Mouse (Mus musculus) naive thymus-derived CD4-positive, alpha-beta T cell, adult 2 months (primary cell): ENCODE results near the gene Slc15a3.
A peak's percentile ranks its signal among the peaks of the same experiment; 100 is the strongest.

ENCODE experiments used
- DNase-seq: peaks from one replicate; pipeline ENCODE4 v3.0.0-alpha.2; 2011; ENCODE audit warnings: low read depth

The Slc15a3 gene

GRCm38 (mm10) chr19:10822534-10822933, 17.0 kb upstream of the Slc15a3 start:
- DNase-seq: no peak

GRCm38 (mm10) chr19:10824061-10824460, 15.5 kb upstream of the Slc15a3 start:
- no peak for DNase-seq

- DNase-seq: no peak
Measured at GRCm38 (mm10) chr19:10828321-10828720, 11.2 kb upstream of the Slc15a3 start.

GRCm38 (mm10) chr19:10829436-10830175, 9.9 kb upstream of the Slc15a3 start, which contains the start of gene Cd6:
Cd6 (minus strand) TSS chr19:10830058.
- peak; percentile 79 for DNase-seq

GRCm38 (mm10) chr19:10831424-10831823, 8.1 kb upstream of the Slc15a3 start:
- DNase-seq: peak; percentile 90

GRCm38 (mm10) chr19:10832030-10832429, 7.5 kb upstream of the Slc15a3 start:
- DNase-seq: no peak

- no peak for DNase-seq
Measured at GRCm38 (mm10) chr19:10833611-10834010, 5.9 kb upstream of the Slc15a3 start.

GRCm38 (mm10) chr19:10835671-10836070, 3.9 kb upstream of the Slc15a3 start:
- DNase-seq: no peak

- DNase-seq: peak; percentile 39
Measured at GRCm38 (mm10) chr19:10841721-10842626, 2.4 kb downstream of the Slc15a3 start.

- peak; percentile 30 for DNase-seq
Measured at GRCm38 (mm10) chr19:10842914-10843313, 3.4 kb downstream of the Slc15a3 start.

GRCm38 (mm10) chr19:10844206-10844605, 4.7 kb downstream of the Slc15a3 start:
- no peak for DNase-seq

- DNase-seq: no peak
Measured at GRCm38 (mm10) chr19:10845454-10845853, 5.9 kb downstream of the Slc15a3 start.

- no peak for DNase-seq
Measured at GRCm38 (mm10) chr19:10846150-10846549, 6.6 kb downstream of the Slc15a3 start.

- no peak for DNase-seq
Measured at GRCm38 (mm10) chr19:10847311-10848087, 8.0 kb downstream of the Slc15a3 start.

GRCm38 (mm10) chr19:10855422-10855821, 15.9 kb downstream of the Slc15a3 start:
- DNase-seq: no peak

GRCm38 (mm10) chr19:10856520-10856919, 17.0 kb downstream of the Slc15a3 start:
- DNase-seq: no peak

GRCm38 (mm10) chr19:10860072-10860497, 20.6 kb downstream of the Slc15a3 start:
- DNase-seq: no peak

- DNase-seq: no peak
Measured at GRCm38 (mm10) chr19:10866351-10866750, 26.8 kb downstream of the Slc15a3 start.

GRCm38 (mm10) chr19:10867946-10868622, 28.6 kb downstream of the Slc15a3 start:
- no peak for DNase-seq

GRCm38 (mm10) chr19:10868623-10869141, 29.2 kb downstream of the Slc15a3 start:
- DNase-seq: no peak

- DNase-seq: peak; percentile 15
Measured at GRCm38 (mm10) chr19:10869241-10869885, 29.8 kb downstream of the Slc15a3 start.
